Mouse (Mus musculus): ENCODE results near the gene Fbxw21.
A peak's percentile ranks its signal among the peaks of the same experiment; 100 is the strongest.

Fbxw21 gene

DNA sequence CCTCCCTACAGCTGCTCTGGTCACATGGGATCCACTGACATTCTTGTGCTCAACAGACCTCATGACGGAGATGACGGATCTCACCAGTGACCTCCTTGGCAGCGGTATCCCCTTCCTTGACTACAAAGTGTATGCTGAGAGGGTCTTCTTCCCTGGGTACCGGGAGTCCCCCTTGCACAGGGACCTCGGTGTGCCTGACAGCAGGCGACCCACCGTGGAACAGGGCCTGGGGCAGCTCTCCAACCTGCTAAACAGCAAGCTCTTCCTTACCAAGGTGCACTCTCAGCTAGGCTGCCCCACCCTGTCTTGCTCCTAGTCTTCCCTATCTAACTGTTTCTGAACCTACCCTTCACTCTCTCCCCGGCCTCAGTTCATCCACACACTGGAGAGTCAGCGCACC lies 50.2 kb downstream of the Fbxw21 start:
- no peak for DNase-seq (ENCODE audit: low read depth, low spot score)

DNA sequence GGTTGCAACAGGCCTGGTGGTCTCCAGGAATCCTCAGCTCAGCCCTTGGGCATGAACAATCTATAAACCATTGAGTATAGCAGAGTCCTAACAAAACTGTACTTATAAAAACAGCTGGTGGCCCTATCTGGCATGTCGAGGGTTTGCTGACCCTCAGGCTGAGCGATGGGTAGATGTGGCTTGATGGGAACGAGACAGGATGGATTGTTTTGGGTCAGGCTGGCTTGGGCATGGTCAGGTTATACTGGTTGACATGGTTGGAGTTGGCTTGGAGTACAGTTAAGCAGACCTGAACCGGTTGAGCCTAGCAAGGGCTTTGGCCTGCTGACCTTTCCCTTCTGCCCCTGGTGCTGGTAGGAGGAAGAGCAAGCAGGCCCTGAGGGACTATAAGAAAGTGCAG lies 50.7 kb downstream of the Fbxw21 start:
- no peak for DNase-seq (ENCODE audit: low read depth, low spot score)

DNA sequence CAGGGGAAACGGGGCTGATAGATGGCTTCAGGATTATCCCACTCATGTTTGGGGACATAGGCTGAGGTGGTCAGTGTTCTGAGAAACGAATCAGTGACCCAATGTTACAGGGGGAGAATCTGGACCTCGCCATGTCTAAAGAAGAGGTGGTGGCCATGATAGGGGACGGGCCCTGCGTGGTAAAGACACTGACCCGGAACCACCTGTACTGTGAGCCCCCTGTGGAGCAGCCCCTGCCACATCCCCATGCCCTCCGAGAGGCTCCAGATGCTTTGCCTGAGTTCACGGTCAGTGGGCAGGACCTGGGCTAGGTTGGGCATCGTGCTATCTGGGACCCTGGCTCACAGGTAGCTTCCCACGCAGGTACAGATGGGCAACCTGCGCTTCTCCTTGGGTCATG lies 51.6 kb downstream of the Fbxw21 start:
- DNase-seq (ENCODE audit: low read depth, low spot score) = no peak

DNA sequence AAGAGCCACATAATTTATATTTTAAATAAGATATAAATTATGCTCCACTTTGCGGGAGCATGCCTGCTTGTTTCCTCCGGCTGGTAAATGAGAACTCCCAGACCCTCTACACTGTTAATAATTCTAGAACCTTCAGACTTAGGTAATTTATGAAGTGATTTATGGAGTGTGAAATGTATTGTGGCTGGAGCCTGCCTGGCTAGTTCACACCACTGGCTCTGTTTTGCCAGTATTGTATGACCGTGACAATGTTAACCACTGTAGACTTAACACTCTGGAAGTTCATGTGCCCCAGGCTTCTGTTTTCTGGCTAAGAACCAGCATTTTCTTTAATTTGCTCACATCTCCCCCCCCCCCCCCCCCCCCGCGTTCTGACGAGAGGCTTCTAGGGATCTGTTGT lies 54.5 kb downstream of the Fbxw21 start:
- peak; percentile 43 for DNase-seq (ENCODE audit: low read depth, low spot score)

DNA sequence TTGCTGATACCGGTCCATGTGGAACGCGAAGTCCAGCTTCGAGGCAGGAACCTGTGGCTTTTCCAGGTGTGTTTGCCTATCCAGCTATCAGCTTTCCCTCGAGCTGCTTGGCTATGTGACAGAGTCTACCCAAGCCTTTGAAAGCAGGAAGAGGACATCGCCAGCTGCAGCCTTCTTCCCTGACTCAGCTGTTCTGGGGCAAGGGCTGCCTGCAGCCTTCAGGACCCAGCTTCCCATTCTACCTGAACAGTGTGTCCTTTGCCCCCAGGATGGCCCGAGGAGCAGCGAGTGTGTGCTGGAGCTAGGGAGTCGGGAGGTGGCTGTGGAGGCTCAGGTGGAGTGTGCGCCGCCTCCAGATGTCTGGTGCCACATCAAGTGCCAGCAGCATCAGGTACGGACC lies 56.2 kb downstream of the Fbxw21 start:
- DNase-seq (ENCODE audit: low read depth, low spot score) = no peak

DNA sequence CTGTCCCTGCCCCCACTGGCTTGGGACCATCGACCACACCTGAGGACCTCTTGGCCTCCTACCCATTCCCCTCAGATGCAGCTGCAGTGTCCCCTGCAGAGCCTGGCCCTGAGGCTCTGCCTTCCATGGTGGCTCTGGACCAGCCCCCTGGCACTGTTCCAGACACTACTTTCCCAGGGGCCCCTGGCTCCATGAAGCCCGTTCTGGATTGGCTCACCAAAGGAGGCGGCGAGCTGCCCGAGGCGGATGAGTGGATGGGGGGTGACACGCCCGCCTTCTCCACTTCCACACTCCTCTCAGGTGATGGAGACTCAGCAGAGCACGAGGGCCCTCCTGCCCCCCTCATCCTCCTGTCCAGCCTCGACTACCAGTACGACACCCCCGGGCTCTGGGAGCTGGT lies 56.8 kb downstream of the Fbxw21 start:
- DNase-seq (ENCODE audit: low read depth, low spot score) = no peak

DNA sequence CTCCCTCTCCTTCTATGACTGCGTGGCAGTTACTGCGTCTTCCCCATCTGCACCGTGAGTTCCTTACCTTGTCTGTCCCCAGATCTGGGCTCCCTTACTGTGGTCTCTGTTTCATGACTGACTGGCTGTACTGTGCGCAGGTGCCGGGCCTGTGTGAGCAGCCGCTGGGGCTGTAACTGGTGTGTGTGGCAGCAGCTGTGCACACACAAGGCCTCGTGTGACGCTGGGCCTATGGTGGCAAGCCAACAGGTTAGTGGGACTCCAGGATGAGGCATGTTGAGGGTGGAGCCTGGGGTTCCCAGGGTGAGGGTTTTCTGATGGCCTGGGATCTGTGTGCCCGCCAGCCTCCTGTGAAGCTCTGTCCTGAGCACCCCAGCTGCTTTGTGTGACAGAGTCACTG lies 57.8 kb downstream of the Fbxw21 start:
- DNase-seq (ENCODE audit: low read depth, low spot score) = no peak

DNA sequence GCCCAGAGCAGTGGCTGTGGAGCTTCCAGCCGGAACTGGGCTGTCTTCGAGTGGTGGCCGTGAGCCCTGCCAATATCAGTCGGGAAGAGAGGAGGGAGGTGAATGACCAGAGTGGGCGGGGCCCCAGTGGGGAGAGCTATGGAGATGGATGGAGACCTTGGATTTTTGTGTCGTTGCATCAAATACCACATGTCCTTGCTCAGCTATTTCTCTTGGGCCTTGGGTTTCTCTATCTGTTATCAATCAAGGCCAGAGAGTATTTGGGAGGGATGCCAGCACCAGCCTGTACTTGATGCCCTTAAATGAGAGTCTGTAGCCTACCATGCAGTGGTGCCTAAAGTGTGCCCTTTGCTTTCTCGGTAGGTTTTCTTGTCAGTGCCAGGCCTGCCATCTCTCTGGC lies 58.6 kb downstream of the Fbxw21 start:
- no peak for DNase-seq (ENCODE audit: low read depth, low spot score)

DNA sequence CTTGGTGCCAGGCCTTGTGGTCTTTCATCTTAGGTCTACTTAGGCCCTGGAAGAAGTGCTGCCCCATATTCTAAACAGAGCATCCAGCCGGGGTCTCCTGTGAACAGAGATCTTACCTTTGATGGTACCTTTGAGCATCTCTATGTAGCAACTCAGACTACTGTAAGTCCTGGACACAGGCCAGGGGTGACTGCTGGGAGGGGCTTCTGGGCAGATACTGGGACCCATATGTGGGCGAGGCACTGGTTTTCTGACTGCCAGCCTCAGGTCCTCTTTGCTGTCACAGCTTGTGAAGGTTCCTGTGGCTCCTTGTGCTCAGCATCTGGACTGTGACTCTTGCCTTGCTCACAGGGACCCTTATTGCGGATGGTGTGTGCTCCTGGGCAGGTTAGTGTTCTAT lies 59.3 kb downstream of the Fbxw21 start:
- DNase-seq (ENCODE audit: low read depth, low spot score) = no peak

DNA sequence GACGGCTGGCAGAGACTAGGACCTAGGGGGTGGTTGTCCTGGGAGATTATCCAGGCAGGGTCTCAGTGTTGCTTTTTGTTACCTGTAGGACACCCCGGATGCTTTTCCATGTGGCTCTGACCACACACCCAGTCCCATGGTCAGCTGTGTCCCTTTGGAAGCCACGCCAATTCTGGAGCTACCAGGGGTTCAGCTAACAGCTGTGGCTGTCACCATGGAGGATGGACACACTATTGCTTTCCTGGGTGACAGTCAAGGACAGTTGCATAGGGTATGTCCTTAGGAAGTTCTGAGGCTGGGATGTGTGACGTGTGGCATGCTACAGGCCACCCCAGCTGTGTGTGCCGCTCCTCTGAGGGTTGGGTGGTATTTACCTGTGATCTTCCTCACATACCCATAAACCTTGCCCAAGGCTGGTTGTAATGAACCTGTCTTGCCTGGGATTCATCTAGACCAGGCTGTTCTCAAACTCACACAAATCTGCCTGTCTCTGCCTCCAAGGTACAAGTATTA lies 59.9 kb downstream of the Fbxw21 start:
- DNase-seq (ENCODE audit: low read depth, low spot score) = no peak

DNA sequence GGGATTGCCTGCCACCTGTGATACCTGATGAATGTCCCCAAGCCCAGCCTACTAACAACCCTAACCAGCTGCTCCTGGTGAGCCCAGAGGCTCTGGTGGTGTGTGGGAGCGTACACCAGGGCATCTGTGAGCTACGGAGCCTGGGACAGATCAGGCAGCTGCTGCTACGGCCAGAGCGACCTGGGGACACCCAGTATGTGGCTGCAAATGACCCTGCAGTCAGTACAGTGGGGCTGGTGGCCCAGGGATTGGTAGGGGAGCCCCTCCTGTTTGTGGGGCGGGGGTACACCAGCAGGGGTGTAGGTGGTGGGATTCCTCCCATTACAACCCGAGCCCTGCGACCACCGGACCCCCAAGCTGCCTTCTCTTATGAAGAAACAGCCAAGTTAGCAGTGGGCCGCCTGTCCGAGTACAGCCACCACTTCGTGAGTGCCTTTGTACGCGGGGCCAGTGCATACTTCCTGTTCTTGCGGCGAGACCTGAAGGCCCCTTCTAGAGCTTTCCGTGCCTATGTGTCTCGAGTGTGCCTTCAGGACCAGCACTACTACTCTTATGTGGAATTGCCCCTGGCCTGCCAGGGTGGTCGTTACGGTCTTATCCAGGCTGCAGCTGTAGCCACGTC lies 61.4 kb downstream of the Fbxw21 start:
- DNase-seq (ENCODE audit: low read depth, low spot score) = no peak

DNA sequence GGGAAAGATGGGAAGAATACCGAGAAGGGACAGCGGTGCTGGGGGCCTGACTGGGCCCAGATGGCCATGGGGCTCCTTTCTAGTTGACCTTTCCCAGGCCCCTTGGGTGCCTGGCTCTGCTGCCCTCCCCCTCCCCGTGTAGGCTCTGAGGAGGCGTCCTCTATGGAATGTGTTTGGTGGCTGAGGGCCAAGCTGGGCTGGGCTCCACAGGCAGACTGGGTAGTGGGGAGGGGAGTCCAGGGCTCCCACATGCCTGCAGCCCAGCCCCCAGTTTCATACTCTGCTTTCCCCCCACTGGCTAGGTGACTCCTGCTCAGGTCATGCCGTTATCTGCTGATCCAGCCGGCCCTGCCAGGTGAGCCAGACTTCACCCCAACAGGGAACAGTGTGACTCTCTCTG lies 62.9 kb downstream of the Fbxw21 start:
- DNase-seq (ENCODE audit: low read depth, low spot score) = no peak

DNA sequence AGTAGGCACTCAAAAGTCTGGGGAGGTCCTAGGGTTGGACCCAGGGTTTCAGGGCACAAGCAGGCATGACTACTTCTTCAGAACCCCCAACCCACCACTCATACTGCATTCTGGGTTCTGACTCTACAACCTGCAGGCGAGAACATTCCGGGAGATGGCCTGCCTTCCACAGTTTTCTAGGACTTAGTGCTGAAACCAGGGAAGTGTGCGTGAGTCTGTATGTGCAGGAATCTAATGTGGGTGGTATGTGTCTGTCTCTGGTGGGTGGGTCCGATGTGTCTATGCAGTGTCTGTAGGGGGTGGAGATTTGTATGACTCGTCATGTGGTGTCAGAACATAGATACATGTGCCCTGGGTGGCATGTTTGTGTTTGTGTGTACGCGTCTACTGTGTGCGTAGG lies 63.5 kb downstream of the Fbxw21 start:
- no peak for DNase-seq (ENCODE audit: low read depth, low spot score)

DNA sequence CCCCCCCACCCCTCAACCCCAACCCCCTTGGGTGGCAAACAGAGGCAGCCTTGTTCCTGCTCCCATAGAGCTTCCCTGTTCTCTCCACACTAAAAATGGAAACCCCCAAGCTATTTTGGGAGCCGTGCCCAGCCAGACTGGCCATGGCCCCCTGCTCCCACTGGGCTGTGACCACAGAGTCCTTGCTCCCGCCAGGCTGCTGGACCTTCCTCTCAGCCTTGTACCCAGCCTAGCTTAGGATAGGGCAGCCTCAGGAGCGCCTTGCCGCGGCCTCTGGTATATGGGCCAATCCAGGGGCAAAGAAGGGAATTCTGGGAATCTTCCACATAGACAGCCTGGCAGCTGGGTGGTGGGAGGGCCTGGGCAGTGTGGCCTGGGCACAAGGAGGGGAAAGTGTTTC lies 64.0 kb downstream of the Fbxw21 start:
- no peak for DNase-seq (ENCODE audit: low read depth, low spot score)

DNA sequence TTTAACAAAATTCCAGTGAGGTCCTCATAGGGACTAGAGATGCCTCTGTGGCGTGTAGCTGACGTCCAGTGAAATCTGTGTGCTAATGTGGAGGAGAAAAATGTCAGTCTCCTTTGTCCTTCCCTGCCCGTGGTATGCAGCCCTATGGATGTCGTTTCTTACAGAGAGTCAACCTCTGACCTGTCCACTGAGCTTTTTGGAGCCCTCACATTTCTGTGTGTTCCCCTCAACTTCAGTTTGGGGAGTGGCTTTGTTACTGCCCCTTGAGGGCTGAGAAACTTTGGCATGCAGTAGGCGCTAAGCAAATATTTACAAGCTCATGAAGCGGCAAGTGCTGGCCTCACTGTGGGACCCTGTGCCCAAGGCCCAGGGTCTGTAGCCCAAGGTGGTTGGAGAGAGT lies 64.5 kb downstream of the Fbxw21 start:
- no peak for DNase-seq (ENCODE audit: low read depth, low spot score)

DNA sequence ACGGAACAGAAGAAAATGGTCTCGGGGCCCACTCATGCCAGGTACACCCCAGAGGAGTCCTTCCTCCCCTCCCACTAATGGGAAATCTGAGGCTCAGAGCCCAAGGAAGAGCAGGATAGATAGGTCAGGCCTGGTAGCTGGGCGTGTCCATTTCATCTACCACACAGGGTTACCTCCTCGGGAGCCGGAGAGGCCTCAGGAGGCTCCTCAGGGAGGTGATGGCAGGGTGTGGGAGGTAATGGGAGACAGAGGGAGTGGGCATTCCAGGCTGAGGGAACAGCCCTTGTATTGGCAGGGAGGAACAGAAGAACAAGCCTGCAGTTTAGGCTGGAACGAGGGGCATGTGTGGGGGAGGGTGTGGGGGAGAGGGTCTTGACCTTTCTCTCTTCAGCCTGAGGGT lies 65.0 kb downstream of the Fbxw21 start:
- no peak for DNase-seq (ENCODE audit: low read depth, low spot score)

DNA sequence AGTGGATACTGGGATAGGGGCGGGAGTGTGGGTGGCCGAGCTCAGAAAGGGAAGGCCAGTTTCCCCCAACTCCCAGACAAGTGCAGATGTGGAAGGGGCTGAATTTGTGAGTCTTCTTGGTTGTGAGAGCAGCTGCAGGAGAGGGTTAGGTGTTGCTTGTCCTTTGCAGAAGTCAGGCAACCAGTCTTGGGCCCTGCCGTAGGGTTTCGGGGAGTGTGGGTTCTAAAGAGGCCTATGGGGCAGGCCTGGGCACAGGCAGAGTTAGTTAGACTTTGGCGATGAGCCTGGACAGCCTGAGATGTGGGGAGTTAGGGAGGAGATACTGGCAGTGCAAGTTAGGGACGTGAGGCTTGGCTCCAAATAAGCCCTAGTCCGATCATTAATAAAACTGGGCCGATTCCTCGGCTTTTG lies 65.6 kb downstream of the Fbxw21 start:
- DNase-seq (ENCODE audit: low read depth, low spot score) = no peak

DNA sequence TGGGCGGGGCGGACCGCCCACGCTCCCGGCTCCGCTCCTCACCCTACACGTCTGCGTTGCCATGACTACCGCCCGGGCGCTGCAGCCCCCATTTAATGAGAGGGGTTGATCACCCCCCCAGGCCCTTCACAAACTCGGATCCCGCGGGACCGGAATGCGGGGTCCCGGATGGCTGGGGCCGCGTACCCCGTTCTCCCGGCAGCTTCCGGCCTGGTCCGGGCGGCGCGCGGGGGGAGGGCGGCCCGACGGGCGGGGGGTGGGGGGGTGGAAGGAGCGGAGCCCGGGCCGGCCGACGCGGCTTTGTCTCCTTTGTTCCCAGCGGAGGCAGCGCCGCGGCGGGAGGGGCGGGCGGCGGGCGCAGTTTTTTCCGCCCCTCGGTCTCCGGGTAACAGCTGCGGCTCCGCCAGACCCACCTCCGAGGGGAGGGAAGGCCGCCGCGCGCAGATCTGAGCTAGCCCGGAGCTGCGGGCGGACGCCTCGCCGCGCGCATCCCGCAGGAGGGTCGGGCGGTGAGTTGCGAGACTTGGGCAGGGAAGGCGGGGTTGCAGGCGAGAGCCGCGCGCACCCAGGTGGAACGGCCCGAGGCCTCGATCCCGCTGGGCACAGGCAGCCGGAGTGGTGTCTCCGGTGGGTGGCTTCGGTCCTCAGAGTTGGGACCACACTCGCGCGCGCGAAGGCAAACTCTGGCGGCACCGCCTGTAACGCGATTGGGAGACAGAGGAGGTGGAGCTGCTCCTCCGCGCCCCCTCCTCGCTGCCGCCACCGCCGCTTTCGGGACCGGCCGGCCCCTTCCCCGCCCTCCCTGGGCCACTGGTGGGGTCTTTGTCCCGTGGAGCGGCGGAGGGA lies 66.5 kb downstream of the Fbxw21 start, which contains the start of gene Plxnb1:
Plxnb1 (plus strand) TSS at position 253 of the 846 bp plus-strand sequence.
- DNase-seq (ENCODE audit: low read depth, low spot score) = peak; percentile 83

DNA sequence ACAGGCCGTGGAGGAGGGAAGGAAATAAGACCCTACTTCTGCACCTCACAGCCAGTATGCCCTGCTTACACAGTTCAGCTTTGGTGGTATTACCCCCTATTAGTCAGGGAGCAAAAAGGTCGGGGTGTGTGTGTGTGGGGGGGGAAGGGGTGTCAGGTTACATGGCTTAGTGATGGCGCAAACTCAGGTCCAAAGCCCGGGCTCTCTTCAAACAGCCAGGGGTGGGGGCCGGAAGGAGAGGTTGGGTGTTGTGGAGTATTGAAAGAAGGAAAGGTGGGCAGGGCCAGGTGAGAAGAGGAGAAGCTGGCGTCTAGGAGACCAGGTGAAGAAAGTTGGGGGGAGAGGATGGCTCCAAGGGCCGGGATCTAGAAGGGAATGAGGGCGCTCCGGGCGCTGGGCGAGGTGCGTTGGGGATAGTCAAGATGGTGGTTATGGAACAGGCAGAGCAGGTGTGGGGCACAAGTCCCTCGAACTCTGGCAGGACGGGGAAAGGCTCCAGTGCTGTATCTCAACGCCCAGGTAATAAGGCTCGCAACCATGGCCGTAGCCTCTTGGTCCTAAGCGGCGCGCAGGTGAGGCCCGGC lies 67.2 kb downstream of the Fbxw21 start:
- peak; percentile 50 for DNase-seq (ENCODE audit: low read depth, low spot score)

DNA sequence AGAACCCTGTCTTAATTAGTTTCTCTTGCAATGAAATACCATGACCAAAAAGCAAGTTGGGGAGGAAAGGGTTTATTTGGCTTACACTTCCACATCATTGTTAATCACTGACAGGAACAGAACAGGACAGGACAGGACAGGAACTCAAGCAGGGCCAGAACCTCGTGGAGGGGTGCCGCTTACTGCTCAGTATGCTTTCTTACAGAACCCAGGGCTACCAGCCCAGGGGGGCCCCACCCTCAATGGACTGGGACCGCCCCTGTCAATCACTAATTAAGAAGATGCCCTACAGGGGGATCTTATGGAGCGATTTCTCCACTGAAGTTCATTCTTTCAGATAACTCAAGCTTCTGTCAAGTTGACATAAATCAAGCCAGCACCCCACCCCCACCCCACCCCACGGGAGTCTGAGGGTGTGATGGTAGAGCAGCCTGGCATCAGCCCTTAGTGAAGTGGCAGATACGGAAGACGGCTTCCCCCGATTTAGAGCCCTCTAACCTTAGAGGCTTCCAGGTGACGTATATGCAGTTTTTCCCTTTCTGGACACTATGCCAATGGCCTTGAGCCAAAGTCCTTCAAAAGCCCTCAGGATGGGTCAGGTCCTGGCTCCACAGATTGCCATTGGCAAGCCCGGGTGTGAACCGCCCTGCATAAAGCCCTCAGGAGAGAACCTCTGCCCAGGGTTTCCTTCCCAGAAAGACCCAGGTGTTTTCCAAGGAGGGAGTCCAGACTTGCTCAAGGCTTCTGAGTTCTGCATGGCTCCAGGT lies 67.9 kb downstream of the Fbxw21 start:
- no peak for DNase-seq (ENCODE audit: low read depth, low spot score)

DNA sequence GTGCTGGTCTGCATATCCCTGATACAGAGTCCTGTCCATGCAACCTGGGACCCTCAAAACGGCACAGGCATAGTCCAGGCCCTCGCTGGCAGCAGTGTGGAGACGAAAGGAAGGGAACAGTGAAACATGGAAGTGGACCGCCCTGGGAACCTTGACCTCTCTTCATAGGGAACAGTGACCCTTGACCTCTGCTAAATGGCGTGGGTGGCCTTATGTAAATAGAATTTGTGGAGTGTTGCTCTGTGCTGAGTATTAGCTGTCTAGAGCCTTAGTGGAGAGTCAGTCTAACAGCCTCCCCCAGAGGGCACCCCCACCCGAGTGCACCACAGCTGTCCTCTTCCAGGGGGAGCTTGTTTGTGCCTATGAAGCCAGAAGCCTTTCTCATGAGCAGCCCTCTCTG lies 69.0 kb downstream of the Fbxw21 start:
- no peak for DNase-seq (ENCODE audit: low read depth, low spot score)

DNA sequence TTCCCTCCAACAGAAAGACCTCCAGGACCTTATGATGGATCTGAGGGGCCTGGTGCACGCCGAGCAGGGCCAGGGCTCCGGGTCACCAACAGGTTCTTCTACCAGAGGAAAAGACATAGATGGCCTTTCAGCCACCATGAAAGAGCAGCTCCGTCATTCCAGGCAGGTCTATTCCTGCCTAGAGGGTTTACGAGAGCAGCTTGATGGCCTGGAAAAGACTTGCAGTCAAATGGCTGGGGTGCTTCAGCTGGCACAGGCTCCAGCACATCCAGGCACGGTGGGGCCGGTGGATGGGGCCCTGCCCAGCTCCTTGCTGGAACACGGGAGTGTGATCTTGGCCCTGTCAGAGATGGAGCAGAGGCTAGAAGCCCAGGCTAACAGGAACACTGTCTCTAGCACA lies 70.0 kb downstream of the Fbxw21 start:
- DNase-seq (ENCODE audit: low read depth, low spot score) = no peak
